Mouse (Mus musculus): Measurements from ENCODE around the gene Cdk5rap3. TPM values are rescaled to one million over a fixed set of nuclear protein-coding genes. Genes with fewer than 3 reads are reported as not detected.

Cdk5rap3 gene
- total RNA-seq (2021): 50.1 and 62.8 TPM in 2 replicates
- long read RNA-seq, transcript Cdk5rap3-201 (14 exons, 2,250 nt): major isoform, 243 of 305 reads
- long read RNA-seq, partial matches to known transcripts: 27 of 305 reads
- long read RNA-seq, other reads (novel, unspliced or antisense): 35 of 305 reads

- peak; percentile 99 for DNase-seq
Observed at GRCm38 (mm10) chr11:96916044-96916884, at the start of gene Cdk5rap3. TSS of gene Cdk5rap3 (minus strand) at chr11:96916496.

DNA sequence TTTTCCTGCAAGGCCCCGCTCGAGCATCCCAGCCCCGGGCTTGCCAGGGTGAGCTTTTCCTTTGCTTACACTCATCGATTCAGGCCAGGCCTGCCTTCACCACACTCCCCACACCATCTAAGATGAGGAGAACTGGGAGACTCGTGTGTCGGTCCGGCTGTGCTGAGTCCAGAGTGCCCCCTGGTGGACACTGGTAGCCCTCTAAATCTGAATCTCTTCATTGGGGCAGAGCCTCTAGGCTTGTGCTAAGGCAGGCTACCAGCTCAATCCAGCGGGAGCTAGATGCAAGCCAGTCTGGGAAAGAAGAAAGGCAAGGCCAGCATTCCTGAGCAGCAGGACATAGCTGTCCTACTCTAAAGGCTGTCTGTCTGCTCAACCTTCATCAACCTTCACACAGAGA lies 47.3 kb upstream of the Cdk5rap3 start:
- DNase-seq: peak; percentile 89

- DNase-seq: no peak
Observed at GRCm38 (mm10) chr11:96957061-96957805, 40.9 kb upstream of the Cdk5rap3 start.

- DNase-seq: no peak
Observed at GRCm38 (mm10) chr11:96956009-96956724, 39.9 kb upstream of the Cdk5rap3 start.

DNA sequence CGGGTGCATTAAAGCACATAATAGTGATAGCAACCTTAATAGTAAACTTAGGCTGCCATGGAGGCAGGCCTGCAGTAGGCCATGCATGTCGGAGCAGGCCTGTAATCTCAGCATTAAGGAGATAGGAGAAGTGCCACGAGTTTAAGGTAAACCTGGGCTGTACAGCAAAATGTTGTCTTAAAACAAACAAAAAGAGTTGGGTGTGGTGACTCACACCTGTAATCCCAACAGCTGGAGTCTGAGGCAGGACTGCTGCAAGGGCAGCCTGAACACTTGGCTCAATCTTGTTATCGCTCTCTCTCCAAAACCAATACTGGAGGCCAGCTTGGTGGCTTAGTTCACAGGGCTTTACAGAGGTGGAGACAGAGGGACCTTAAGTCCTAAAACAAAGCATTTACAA lies 38.8 kb upstream of the Cdk5rap3 start:
- no peak for DNase-seq

GRCm38 (mm10) chr11:96952896-96953295 lies 36.6 kb upstream of the Cdk5rap3 start:
- no peak for DNase-seq

GRCm38 (mm10) chr11:96952426-96952825 lies 36.1 kb upstream of the Cdk5rap3 start:
- DNase-seq: no peak

DNA sequence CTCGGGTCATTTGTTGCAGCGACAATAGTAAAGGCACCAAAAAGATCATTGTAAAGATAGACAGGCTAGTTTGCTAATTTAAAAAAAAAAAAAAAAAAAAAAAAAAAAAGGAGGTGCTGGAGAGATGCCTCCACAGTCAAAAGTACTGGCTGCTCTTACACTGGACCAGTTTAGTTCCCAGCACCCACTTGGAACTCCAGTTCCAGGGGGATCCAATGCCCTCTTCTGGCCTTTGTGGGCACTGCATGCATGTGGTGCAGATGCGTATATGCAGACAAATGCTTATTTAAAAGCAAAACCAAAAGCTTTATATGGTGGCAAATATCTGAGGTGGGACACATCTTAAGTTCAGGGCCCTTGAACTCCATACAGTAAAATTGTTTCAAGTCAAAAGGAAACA lies 34.5 kb upstream of the Cdk5rap3 start:
- no peak for DNase-seq

DNA sequence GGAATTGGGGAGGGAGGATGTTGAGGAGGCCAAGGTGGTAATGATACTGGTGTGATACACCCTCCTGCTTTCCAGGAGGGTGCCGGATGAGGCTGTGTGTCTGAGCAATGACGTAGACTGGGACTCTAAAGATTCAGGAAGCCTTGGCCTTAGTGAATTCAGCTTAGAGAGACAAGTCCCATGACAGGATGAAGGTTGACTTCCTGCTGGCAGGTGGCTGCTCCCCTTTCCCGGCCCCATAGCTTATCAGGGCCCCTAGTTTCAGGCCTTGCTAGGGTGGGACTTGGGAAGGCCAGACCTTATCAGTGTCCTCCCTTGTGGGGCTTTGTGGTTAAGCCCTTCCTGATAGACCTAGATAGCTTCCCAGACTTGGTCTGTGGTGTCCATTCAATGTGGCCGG lies 31.6 kb upstream of the Cdk5rap3 start:
- no peak for DNase-seq

- DNase-seq: no peak
Observed at GRCm38 (mm10) chr11:96946498-96946897, 30.2 kb upstream of the Cdk5rap3 start.

GRCm38 (mm10) chr11:96944844-96945580 lies 28.7 kb upstream of the Cdk5rap3 start:
- no peak for DNase-seq

DNA sequence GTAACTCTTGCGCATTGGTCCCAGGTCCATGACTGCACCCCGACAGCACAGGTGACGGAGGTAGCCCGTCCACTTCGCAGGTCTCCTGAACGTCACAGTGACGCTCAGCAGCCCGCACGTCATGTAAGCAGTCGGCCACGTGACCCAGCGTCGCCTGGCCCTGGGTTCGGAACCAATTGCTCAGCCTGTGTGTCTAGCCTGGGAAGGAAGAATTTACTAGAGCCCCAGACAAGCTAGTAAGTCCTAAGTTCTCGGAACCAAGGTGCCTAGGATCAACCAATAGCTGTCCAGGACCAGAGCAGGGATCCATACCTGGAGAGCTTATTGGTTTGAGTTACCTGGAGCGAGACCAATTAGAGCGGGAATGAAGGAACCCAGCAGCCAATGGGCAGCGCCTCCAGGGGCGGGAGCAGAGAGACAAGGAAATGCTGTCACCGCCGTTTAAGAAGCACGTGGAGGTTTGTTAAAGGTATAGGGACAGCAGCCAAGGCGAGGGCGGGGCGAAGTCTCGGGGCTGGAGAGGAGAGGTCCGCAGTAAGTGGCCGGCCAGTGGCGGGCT lies 27.5 kb upstream of the Cdk5rap3 start, which contains the start of gene Pnpo:
TSS of gene Pnpo (minus strand) at position 241 of the 559 bp plus-strand sequence.
- DNase-seq: peak; percentile 87

- DNase-seq: no peak
Observed at GRCm38 (mm10) chr11:96941989-96942590, 25.8 kb upstream of the Cdk5rap3 start.

- no peak for DNase-seq
Observed at GRCm38 (mm10) chr11:96940578-96941465, 24.5 kb upstream of the Cdk5rap3 start.

- DNase-seq: peak; percentile 35
Observed at GRCm38 (mm10) chr11:96938426-96938800, 22.1 kb upstream of the Cdk5rap3 start.

DNA sequence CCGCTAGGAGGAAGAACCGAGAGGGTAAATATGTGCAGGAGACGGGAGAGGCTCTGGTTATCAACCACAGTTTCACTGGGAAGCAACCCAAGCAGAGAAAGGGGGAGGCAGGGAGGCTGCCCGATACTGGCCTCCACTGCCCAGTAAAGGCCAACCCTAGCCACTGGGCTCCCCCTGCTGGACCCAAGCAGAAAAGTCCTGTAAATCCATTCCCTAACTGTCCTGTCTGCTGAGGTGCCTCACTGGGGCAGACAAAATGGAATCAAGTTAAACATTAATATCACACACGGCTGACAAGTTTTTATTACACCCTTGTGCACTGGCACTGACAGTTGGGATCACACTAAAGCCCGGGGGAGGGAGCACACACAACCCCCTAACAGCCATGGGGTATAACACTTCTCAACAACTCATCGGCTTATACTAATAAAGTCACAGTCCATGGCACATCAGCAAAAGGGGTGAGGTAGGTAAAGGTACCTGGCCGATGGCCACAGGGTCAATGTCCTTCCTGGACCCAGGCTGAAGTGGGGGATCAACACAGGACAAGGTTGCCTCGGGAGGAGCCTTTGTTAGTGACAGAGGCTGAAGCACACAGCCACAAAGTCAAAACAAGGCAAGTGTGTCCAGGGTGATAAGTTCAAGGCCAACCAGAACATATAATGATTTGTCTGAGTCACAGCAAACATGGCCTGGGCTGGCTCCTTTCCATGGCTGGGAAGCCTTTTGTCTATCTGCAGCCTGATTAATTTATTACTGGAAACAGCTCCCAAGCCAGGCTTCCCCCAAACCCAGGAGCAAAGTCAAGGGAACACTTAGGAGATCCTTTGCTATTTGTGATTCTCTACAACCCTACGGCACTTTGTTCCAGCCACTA lies 21.5 kb upstream of the Cdk5rap3 start:
- peak; percentile 76 for DNase-seq

DNA sequence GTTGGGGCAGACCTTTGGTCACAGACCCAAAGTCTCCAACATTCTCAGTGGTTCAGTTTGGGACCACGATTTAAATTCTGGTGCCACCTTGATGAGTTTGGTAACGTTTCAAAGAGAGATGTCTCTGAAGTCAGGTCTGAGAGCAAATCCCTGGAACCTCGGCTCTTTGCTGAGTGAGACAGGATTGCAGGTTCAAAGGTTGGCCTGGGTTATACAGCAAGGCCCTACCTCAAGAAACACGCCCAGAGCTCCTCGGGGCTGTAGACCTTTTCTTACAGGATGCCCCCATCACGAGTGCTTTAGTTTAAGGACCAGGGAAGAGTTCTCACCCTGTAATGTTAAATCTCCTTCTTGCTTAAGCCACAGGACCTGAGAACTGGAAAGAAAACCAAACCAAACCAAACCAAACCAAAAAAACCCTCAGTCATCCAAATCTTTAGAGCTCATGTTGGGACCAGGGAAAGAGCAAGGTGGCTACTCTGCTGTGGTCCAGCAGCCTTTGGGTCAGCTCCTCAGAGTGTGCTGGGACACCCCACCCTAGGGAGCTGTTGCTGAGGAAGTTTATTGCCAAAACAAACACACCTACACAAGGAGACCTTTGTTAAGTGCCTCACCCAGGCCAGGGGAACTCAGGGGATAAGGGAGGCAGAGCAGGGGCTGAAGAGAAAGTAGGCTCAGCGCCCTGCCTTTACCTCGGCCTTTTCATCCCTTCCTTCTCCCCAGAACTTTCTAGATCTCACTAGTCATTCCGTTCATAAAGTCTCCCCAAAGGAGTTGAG lies 19.8 kb upstream of the Cdk5rap3 start:
- no peak for DNase-seq

DNA sequence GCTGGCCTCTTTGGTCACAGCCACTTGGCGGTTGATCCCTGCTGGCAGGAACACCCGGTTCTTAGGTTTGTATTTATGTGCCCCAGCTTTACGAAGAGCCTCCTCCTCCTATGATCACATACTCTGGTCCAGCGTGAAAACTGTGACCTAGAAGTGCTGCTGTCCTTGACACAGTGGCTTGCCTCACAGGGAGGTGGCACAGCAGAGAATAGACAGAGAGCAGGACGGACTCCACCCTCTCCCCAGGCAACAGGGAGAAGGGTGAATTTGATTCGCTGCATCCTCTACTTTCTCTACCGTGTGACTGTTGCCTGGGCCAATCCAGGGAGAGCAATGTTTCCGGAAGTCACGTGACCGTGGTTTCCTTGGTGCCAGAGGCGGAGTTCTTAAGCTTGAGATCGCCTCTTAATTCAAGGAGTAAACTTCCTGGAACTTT lies 18.6 kb upstream of the Cdk5rap3 start:
- peak; percentile 78 for DNase-seq
